Mouse (Mus musculus) forebrain, embryonic 10.5 days (tissue): Measurements from ENCODE around the gene Ppbp. TPM values are rescaled to one million over a fixed set of nuclear protein-coding genes. Genes with fewer than 3 reads are reported as not detected.

Experiments used
- DNase-seq: peaks from one replicate; pipeline ENCODE4 v3.0.0-alpha.2; 2017; ENCODE audit warnings: low spot score; ENCODE audit errors: extremely low spot score
- H3K27ac ChIP-seq: fragments of 300-500 bp; sonication (generic); 2 replicates; pipeline ENCODE4 v1.5.1; 2016; ENCODE audit warnings: mild to moderate bottlenecking
- H3K27me3 ChIP-seq: fragments of 300-500 bp; sonication (generic); 2 replicates; pipeline ENCODE4 v1.6.1; 2016; ENCODE audit warnings: mild to moderate bottlenecking; ENCODE audit not compliant: poor library complexity, severe bottlenecking
- H3K36me3 ChIP-seq: fragments of 300-500 bp; sonication (generic); replicated peaks from 2 replicates; pipeline ENCODE4 v1.6.1; 2016; ENCODE audit warnings: mild to moderate bottlenecking, moderate library complexity
- H3K4me1 ChIP-seq: fragments of 300-500 bp; sonication (generic); 2 replicates; pipeline ENCODE4 v1.6.1; 2016
- H3K4me3 ChIP-seq: fragments of 300-500 bp; sonication (generic); 2 replicates; pipeline ENCODE4 v1.5.1; 2016; ENCODE audit warnings: mild to moderate bottlenecking, moderate library complexity
- H3K9me3 ChIP-seq: fragments of 300-500 bp; sonication (generic); 2 replicates; pipeline ENCODE4 v1.6.1; 2016; ENCODE audit warnings: mild to moderate bottlenecking, moderate library complexity
- WGBS: fragments of 180-500 bp; shearing (Covaris S2); methylation state at CpG from one replicate; pipeline ENCODE4 v1.1.7; 2016; 5-methylcytosine and 5-hydroxymethylcytosine counted together
- polyA plus RNA-seq: library from polyadenylated mRNA; unstranded; fragments of >200 nt; fragmentation: Nextera tagmentation; extraction: Ambion mirVana; gene quantifications from 2 replicates; pipeline ENCODE4 v1.2.1, GENCODE M21; 2016

Ppbp gene
- polyA plus RNA-seq, 1 experiment from 2014 or later, result 7.8 TPM

DNA sequence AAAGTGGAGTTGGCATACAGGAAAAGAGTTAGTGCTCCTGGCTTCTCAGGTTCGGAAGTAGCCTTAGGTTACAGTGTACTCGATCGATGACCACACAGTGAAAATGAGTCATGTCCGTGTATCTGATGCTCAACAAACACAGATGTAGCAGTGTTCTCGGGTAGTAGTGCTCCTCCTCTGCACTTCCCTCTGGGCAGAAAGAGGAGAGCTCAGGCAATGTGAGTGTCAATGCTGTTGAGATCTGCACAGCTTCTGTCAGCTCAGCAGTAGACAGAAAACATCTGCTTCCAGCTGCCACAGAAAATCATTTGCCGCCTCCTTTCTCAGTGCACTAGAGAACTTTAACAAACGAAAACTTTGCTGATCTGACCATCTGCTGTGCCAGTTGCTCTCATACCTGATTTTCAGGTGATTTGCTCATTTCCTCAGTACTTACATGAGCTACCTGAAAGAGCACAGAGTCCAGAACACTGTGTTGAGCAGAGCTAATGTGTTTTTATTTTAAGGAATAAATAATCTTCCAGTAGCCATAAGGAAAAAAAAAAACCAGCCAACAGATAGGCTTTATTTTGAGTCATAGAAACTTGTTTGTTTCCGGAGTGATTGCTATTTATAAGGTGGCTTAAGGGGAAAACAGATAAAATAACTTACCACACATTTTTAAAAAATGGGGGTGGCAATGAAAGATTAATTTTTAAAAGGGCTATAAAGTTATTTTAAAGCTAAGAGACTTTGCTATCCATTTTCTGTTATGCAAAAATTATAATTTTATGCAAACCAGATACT, 2.3 kb upstream of the Ppbp start:
- H3K27me3 ChIP-seq, result peaks cover 12% of the 10 kb centered on the region
- WGBS, result 77% methylated on average over 8 of the region's 8 CpGs

DNA sequence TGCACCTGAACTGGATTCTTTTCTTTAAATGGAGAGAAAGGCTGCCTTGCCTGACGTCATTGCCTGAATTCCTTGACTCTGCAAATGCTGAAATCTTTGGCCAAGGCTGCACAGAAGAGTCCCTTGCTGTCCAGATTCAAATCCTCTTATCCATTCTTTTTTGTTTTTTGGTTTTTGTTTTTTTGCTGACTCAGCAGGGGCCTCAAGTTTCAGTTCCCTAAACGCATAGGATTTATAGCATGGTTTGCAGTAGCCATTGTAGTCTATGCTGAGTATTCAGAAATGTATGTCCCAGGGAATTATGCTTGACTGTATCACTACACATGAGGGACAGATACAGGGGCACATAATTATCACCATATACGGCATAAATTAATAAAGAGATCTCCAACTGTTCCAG, 3.1 kb downstream of the Ppbp start:
- Histone ChIP-seq H3K27me3 (no peaks in the 10 kb centered on the region), H3K9me3 (no peaks in the 10 kb centered on the region), H3K4me1 (no peaks in the 10 kb centered on the region), H3K4me3 (no peak overlapping the region), H3K27ac (no peak overlapping the region), H3K36me3 (no peaks in the 10 kb centered on the region)
- DNase-seq, result no peak
- WGBS, result 72% methylated on average over 3 of the region's 3 CpGs

More for the DNA sequence above, 2.3 kb upstream of the Ppbp start:
- no peak overlapping the region for H3K4me3 ChIP-seq
- H3K4me1 ChIP-seq, result no peaks in the 10 kb centered on the region
- H3K27ac ChIP-seq, result no peak overlapping the region
- DNase-seq, result no peak
- H3K36me3 ChIP-seq, result no peaks in the 10 kb centered on the region
- H3K9me3 ChIP-seq, result no peaks in the 10 kb centered on the region

DNA sequence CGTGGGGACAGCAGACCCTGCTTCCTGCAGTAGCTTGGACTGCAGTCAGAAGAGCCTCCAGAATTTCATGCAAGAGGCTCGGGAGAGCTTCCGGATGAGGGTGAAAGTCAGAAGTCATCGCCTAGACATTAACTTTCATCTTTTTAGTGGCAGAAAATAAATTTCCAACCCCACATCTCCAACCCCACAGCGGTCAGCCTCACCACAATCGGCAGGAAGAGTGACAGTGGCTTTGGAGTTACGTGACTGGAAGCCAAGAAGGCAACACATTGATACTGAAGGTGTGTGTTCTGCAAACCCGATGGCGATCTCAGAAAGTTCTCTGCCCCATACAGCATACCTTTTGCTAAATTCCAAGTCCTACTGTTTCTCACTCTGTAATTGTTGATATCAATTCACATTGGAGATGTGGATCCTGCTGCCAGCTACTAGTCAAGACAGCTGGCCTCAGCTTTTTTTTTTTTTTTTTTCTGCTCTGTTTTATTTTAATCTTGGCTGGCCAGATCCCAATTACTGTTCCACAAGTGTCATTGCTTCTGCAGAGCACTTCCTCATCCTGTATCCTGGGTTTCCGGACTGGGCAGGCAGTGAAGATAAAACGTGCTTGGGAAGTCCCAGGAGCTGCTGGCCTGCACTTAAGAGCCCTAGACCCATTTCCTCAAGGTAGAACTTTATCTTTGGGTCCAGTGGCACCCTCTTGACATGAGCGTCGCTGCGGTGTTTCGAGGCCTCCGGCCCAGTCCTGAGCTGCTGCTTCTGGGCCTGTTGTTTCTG, 3.7 kb downstream of the Ppbp start, which contains the start of gene Pf4:
Gene Pf4 (plus strand): TSS at position 556 of the 774 bp plus-strand sequence.
- WGBS, result 89% methylated on average over 16 of the region's 16 CpGs
- no peak within 1 kb of the TSS for H3K27ac ChIP-seq
- 0 out of 2 replicates have a peak, but pooled peaks cover 2% of the 10 kb centered on the region for H3K4me1 ChIP-seq
- H3K4me3 ChIP-seq, result no peak within 1 kb of the TSS
- no peaks in the 10 kb centered on the region for H3K9me3 ChIP-seq
- no peaks in the 10 kb centered on the region for H3K36me3 ChIP-seq
- DNase-seq, result no peak
- H3K27me3 ChIP-seq, result no peaks in the 10 kb centered on the region

DNA sequence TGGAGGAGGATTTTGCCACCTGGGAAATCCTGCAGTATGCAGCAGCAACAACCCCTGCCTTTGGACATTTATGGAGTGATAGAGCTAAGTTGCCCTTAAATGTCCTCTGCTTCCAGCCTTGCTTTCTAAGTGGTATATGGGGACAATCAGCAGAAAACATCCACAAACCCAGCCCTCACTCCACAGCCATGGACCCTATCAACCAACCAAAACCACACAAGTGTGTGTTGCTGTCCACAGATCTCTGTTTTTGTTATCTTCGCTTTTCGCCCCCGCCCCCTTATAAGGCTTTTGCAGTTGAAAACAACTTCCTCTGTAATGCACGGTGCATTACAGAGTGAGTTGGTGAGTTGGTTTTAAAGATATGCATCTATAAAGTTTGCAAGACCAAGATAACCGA, 7.2 kb downstream of the Ppbp start:
- H3K4me3 ChIP-seq, result no peak overlapping the region
- no peaks in the 10 kb centered on the region for H3K36me3 ChIP-seq
- no peak for DNase-seq
- H3K27me3 ChIP-seq, result no peaks in the 10 kb centered on the region
- H3K4me1 ChIP-seq, result peaks cover 11% of the 10 kb centered on the region
- WGBS, result 94% methylated on average over 5 of the region's 5 CpGs
- no peak overlapping the region for H3K27ac ChIP-seq
- no peaks in the 10 kb centered on the region for H3K9me3 ChIP-seq

DNA sequence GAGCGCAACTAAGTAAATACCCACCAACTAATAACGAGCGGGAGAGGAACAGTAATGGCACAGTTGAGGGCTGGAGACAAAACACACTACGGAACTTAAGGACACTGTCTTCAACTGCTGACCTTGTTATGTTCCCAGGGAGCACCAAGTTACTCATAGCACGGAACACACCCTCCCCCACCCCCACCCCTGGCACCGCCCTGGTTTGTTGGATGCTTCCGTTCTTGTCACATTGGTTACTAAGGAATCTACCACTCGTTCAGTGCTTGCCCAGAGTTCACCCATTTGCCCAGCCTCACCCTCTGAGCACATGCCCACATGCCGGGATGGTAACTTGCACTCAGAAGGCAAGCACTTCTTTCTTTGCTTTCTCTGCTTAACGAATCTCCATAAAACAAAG, 9.3 kb downstream of the Ppbp start:
- no peak for DNase-seq
- no peaks in the 10 kb centered on the region for H3K36me3 ChIP-seq
- WGBS, result 77% methylated on average over 10 of the region's 10 CpGs
- peaks cover 11% of the 10 kb centered on the region for H3K4me1 ChIP-seq
- no peaks in the 10 kb centered on the region for H3K9me3 ChIP-seq
- no peak overlapping the region for H3K27ac ChIP-seq
- H3K27me3 ChIP-seq, result no peaks in the 10 kb centered on the region
- no peak overlapping the region for H3K4me3 ChIP-seq

DNA sequence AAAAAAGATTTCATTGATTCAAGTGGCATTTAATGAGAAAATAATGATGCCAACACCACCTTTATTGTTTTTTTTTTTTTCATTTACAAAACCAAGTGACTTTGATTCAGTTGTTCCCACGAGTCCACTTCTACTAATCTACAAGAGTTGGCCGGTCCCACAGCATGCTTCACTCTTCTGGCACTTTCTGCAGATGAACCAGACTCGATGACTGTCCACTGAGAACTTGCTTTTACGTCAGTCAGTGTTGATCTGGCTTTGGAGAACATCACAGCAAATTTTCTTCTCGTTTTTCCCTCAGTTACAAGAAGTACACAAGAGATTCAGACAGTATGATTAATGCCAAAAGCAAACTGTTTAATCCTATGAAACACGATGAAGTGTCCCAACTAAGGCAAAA, 10.5 kb downstream of the Ppbp start:
- no peak overlapping the region for H3K4me3 ChIP-seq
- WGBS, result 85% methylated on average over 6 of the region's 6 CpGs
- no peak overlapping the region for H3K27ac ChIP-seq
- H3K9me3 ChIP-seq, result no peaks in the 10 kb centered on the region
- no peak for DNase-seq
- no peaks in the 10 kb centered on the region for H3K27me3 ChIP-seq
- H3K4me1 ChIP-seq, result peaks cover 11% of the 10 kb centered on the region
- no peaks in the 10 kb centered on the region for H3K36me3 ChIP-seq

- Histone ChIP-seq H3K27me3 (peaks cover 8% of the 10 kb centered on the region), H3K27ac (no peak overlapping the region), H3K4me3 (no peak overlapping the region), H3K9me3 (no peaks in the 10 kb centered on the region), H3K36me3 (no peaks in the 10 kb centered on the region), H3K4me1 (peaks cover 9% of the 10 kb centered on the region)
- 91% methylated on average over 3 of the region's 3 CpGs for WGBS
- DNase-seq, result no peak
Measured at GRCm38 (mm10) chr5:90783697-90784096, 15.4 kb downstream of the Ppbp start.

- Histone ChIP-seq H3K36me3 (no peaks in the 10 kb centered on the region), H3K9me3 (no peaks in the 10 kb centered on the region), H3K4me3 (peak within 1 kb of the TSS; percentile 52), H3K4me1 (peaks cover 9% of the 10 kb centered on the region), H3K27ac (no peak within 1 kb of the TSS), H3K27me3 (peaks cover 8% of the 10 kb centered on the region)
- peak; percentile 44 for DNase-seq
- 15% methylated on average over 26 of the region's 26 CpGs for WGBS
Measured at GRCm38 (mm10) chr5:90785659-90786588, 17.6 kb downstream of the Ppbp start, which contains the start of gene Cxcl3. Gene Cxcl3 (plus strand): TSS chr5:90786103.

DNA sequence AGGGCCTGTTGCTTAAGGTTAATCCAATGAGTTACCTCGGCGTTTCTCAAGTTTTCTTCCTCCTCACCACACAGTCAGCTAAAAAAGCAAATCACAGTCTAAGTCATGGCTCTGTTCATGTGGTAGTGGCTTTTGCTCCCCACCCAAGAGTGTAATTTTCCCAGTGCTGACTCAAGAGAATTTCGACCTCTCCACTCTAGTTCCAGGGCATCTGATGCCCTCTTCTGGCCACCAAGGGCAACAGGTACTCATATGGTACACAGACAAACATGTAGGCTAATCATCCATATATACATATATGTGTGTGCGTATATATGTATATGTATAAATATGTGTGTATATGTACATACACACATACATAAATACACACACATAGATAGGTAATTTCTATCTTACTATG, 19.8 kb downstream of the Ppbp start:
- no peaks in the 10 kb centered on the region for H3K36me3 ChIP-seq
- H3K4me3 ChIP-seq, result no peak overlapping the region
- H3K27ac ChIP-seq, result no peak overlapping the region
- WGBS, result 76% methylated on average over 4 of the region's 4 CpGs
- peaks cover 9% of the 10 kb centered on the region for H3K4me1 ChIP-seq
- peaks cover 8% of the 10 kb centered on the region for H3K27me3 ChIP-seq
- no peak for DNase-seq
- H3K9me3 ChIP-seq, result no peaks in the 10 kb centered on the region

- Histone ChIP-seq H3K27me3 (peaks cover 8% of the 10 kb centered on the region), H3K4me1 (peaks cover 9% of the 10 kb centered on the region), H3K4me3 (no peak overlapping the region), H3K36me3 (no peaks in the 10 kb centered on the region), H3K9me3 (no peaks in the 10 kb centered on the region), H3K27ac (no peak overlapping the region)
- no peak for DNase-seq
- whole genome bisulfite sequencing, result 88% methylated on average over 11 of the region's 11 CpGs
Measured at GRCm38 (mm10) chr5:90789306-90790073, 21.2 kb downstream of the Ppbp start.

DNA sequence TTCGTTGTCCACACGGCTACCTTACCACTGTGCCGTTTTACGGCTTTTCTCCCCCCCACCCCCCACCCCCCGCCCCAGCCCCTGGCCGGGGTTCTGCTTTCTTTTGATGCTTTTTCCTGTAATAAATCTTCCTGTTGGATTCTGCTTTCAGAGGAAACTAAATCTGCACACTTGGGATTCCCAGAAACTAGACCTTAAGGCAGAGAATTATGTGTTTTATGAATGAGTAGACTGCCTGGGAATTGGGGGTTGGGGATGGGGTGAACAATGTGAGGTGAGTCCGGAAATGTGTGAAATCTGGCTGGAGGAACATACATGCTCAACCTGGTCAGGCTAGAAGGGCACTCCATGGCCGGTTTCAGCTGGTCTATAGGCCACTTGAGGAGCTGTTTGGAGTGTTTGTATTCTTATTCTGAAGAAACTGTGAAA, 21.8 kb downstream of the Ppbp start:
- 89% methylated on average over 8 of the region's 8 CpGs for WGBS
- Histone ChIP-seq H3K9me3 (no peaks in the 10 kb centered on the region), H3K4me1 (peaks cover 9% of the 10 kb centered on the region), H3K4me3 (no peak overlapping the region), H3K27ac (no peak overlapping the region), H3K27me3 (peaks cover 8% of the 10 kb centered on the region), H3K36me3 (no peaks in the 10 kb centered on the region)
- DNase-seq, result no peak

DNA sequence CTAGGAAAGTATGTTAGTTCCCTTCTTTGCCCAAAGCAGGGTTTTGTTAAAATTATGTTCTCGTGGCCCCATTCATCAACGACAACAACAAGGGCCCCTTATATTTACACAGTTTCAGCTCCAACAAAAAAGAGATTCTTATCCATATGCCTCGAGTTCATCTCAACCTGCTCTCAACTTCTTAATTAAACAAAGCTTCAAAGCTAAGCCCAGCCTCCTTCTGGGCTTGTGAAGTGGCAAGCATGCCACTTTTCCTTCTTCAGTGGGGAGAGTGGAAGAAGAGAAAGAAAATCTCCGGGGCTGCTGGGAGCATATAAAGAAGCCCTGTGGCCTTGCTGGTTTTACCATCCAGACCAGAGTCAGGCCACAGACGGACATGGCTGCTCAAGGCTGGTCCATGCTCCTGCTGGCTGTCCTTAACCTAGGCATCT, 25.9 kb downstream of the Ppbp start, which contains the start of gene Cxcl15:
Gene Cxcl15 (plus strand): TSS at position 340 of the 431 bp plus-strand sequence.
- H3K27ac ChIP-seq, result no peak within 1 kb of the TSS
- no peaks in the 10 kb centered on the region for H3K4me1 ChIP-seq
- WGBS, result 82% methylated on average over 5 of the region's 5 CpGs
- no peaks in the 10 kb centered on the region for H3K36me3 ChIP-seq
- no peak for DNase-seq
- no peaks in the 10 kb centered on the region for H3K27me3 ChIP-seq
- H3K9me3 ChIP-seq, result no peaks in the 10 kb centered on the region
- no peak within 1 kb of the TSS for H3K4me3 ChIP-seq
